Mouse (Mus musculus): ENCODE results near the gene Hsd17b3. TPM values are rescaled to one million over a fixed set of nuclear protein-coding genes. Genes with fewer than 3 reads are reported as not detected.

Hsd17b3 gene
- total RNA-seq, 2 experiments from 2014 or later = 1.2 to 1.4 TPM

- DNase-seq = no peak
Measured at GRCm38 (mm10) chr13:64018586-64019141, 70.4 kb downstream of the Hsd17b3 start.

- no peak for DNase-seq
Measured at GRCm38 (mm10) chr13:64016048-64016447, 73.0 kb downstream of the Hsd17b3 start.

- no peak for DNase-seq
Measured at GRCm38 (mm10) chr13:64011157-64011556, 77.9 kb downstream of the Hsd17b3 start.

Other genes with a start within 250 kb of the Hsd17b3 start
- 1 to 10 TPM; 5.9 to 7.8 TPM for gene Slc35d2, start 40.1 kb upstream of the Hsd17b3 start, total RNA-seq (2021)
- gene Zfp367, start 64.0 kb upstream of the Hsd17b3 start, total RNA-seq (2021) = 10 to 100 TPM; 23.7 to 32.5 TPM
- 10 to 100 TPM; 25.8 to 27.3 TPM for gene Habp4, start 72.6 kb upstream of the Hsd17b3 start, total RNA-seq (2021)
- gene Cdc14b, start 186.1 kb upstream of the Hsd17b3 start, total RNA-seq (2021) = 10 to 100 TPM in 1 of 2 experiments, 1 to 10 TPM in 1; 9.9 to 11.3 TPM
- gene Aaed1, start 223.5 kb upstream of the Hsd17b3 start, total RNA-seq (2021) = 10 to 100 TPM; 34.1 to 50.3 TPM

Data from adrenal gland, postnatal 36 days (tissue).